Mouse (Mus musculus): ENCODE measurements around the gene Fancd2os.

The Fancd2os gene

DNA sequence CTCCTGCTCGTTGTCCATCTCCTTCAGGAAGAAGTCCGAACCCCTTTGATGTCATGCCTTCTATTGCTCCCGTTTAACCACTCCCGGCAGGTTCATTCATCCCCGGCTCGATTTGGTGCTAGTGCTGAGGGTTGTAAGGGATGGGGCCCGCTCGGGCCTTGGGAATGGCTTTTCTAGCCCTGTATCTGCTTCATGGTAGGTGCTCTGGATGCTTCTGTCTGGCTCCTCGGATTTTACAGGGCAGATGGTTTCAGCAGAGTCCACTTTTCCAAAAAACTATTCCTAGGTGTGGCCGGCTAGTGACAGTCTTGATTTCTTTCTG is 4.7 kb upstream of the Fancd2os start:
- DNase-seq (ENCODE audit: low spot score) = no peak

DNA sequence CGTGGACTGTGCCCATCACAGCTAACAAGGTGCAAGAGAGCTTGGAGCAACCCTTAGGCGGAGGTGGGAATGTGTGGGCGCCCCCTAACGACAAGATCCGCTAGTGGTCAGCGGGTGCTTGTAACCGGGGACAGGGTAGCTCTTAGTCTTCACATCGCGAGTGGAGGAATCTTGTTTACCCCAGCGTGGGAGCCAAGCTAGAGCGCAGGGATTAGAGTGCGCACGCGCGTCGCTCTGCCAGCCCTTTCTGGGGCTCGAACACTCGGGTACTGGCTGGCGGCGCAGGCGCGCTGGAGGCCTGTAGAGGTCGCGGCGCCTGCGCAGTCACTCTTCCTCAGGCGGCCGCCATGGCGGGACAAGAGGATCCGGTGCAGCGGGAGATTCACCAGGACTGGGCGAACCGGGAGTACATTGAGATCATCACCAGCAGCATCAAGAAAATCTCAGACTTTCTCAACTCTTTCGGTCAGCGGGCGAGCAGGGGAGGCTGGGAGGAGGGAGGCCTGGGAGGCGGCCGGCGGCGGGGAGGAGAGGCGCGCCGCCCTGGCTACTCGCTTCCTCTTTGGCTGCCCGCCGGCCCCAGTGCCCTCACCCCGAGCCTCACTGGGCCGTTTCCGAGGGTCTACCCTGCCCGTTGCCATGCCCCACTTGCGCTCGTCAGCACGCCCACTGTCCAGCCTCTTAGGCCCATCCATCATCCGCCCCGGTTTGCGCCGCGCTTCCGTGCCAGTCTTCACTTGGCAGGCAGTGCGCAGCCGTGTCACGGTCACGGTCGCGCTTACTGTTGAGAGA is 4.1 kb upstream of the Fancd2os start, which contains the start of gene Brk1:
Brk1 (plus strand) TSS at position 341 of the 792 bp plus-strand sequence.
- DNase-seq (ENCODE audit: low spot score) = peak; percentile 84

DNA sequence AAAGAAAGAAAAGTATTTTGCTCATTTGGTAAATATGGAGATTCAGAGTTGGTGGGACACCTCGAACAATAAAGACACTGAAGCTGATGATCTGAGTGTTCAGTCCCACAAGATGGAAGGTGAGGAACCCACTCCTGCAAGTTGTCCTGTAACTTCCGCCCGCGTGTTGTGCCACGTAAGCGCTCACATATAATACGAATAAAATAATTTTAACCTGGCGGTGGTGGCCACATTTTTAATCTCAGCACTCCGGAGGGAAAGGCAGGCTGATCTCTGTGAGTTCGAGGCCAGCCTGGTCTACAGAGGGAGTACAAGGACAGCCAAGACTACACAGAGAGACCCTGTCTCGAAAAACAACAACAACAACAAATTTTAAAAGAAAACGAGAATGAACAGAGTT is 3.5 kb upstream of the Fancd2os start:
- DNase-seq (ENCODE audit: low spot score) = no peak

DNA sequence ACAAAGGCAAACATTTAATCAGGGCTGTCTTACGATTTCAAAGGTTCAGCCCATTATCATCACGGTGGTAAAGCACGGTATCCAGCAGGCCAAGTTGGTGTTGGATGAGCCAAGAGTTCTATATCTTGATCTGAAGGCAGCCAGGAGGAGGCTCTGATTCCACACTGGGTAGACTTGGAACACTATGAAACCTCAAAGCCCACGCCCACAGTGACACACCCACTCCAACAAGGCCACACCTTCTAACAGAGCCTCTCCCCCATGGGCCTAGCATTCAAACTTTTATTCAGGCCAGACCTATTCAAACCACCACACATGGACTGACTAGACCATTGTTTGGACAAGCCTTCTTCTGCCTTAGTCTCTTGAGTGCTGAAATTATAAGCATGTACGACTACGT is 2.3 kb upstream of the Fancd2os start:
- DNase-seq (ENCODE audit: low spot score) = no peak

DNA sequence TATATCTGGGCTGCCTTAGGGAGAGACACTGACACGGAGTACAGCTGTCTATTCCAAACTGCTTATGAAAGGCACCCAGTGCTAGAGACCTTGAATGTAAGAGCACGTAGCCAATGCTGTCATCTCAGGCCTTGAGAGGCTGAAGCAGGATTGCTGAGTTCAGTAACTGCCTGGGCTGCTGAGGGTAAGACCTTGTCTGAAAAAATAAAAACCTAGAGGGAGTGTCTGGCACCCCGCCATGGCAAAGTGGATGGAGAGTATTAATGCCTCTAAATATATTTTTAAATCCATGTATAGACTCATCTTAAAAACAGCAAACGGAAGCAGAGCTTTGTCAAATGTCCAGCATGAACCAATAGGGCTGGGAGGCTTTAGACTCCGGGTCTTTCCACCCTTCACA is 682 bp downstream of the Fancd2os start:
- DNase-seq (ENCODE audit: low spot score) = no peak

DNA sequence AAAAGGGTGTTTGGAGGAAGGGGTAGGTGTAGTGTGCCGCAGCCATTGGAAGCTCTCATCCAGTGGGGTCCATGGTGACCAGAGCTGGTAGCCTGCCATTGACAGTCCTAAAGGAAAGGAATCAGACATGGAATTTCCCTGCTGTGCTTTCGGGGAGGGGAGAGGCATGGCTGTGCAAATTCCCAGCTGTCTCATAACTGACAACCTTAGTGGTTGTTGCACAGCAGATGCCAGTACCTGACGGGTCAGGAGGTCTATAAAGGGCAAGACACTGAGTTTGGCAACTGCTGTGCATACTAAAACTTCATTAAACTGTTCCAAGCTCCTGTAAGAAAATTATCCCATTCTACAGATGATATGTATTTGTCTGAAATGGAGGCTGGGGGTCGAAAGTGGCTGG is 2.6 kb downstream of the Fancd2os start:
- DNase-seq (ENCODE audit: low spot score) = no peak

DNA sequence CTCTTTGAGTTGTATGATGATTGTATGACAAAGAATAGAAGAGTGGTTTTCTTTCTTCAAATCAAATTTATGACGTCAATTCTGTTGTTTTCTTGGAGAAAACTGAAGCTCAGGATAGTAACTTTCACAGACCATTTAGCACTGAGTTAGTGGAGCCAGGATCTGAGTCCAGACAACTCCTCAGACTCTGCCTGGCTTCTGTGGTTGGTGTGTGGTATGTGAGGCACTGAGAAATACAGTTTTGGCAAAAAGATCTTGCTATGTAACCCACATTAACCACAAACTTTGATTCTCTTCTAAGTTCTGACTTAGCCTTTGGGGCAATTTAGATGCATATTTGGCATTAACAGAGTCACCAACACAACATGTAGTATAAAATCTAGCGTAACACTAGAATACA is 7.9 kb downstream of the Fancd2os start:
- no peak for DNase-seq (ENCODE audit: low spot score)

DNA sequence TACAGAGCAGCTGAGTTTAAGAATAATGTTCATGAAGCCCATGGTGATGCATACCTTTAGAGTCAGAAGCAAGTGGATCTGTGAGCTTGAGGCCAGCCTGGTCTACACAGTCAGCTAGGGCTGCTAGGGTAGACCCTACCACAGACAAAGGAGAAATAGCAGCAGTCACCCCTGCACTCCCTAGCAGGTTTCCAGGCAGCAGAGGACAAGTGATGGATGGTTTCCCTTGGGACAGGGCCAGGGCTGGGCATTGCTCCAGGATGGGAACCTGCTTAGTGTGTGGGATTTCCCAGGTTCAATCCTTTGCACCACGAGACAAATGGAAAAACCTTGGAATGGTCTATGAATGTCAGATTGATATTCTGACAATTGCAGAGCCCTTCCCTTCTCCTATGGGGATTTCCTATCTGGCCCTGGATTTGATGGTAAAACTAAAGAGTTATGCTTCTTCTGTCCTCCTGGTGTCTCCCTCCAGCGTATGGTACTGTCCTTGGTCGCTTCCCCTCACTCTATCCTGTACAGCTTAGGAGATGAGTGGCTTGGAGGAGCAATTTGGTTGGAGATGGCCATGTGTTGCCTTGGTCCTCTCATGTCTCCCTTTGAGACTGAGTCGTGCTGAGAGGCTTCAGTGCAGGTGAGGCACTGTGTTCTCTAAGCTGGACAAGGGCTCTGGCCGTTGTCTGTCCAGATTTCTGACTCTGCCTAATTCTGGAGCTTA is 13.9 kb downstream of the Fancd2os start:
- no peak for DNase-seq (ENCODE audit: low spot score)

DNA sequence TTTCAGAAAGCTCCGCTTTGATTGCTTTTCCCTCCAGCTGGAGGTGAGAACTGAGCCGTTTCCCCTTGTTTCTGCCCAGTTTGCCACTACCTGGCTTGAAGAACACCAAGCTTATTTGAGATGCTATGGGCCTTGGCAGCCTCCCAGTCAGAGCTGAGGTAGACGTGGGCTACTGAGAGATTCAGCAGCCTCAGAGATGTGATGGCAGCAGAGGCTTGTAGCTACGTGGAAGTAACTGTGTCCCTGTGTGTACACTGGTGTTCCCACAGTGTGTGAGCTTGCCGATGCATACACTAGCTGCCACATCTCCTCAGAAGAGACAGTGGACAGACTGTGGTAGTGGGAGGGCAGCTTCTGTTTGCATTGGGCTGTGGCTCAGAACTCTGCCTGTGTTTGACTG is 15.4 kb downstream of the Fancd2os start:
- DNase-seq (ENCODE audit: low spot score) = no peak

DNA sequence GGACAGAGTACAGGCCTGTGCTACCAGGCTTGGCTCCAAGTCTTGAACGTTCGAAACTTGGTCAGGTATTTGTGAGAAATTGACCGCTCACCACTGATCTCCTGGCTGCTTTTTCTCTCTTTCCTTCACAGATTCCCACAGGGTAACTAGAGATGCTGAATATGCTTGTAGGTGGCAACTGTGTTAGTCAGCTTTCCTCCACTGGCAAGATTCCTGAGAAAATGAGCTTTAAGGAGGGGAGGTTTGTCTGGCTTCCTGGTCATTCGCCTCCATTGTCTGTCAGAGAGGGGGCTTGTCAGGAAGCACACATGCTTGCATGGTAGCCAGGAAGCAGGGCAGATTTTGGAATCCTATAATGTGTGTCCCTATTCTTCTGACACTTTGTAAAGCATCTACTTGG is 17.5 kb downstream of the Fancd2os start:
- no peak for DNase-seq (ENCODE audit: low spot score)

DNA sequence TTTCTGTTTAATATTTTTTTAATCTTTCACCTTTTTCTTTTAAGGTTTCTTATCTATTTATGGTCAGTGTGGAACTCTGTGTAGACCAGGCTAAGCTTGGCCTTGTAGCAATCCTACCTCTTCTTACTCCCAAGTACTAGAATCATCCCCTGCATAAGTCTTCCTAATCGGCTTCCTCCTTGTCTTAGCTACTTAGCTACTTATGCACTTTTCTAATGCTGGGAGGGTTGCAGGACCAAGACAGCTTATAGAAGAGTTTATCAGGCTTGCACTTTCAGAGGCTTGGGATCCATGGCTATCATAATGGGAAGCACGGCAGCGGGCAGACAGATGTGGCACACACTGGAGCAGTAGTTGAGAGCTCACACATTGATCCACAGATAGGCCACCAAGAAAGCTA is 21.2 kb downstream of the Fancd2os start:
- DNase-seq (ENCODE audit: low spot score) = no peak

DNA sequence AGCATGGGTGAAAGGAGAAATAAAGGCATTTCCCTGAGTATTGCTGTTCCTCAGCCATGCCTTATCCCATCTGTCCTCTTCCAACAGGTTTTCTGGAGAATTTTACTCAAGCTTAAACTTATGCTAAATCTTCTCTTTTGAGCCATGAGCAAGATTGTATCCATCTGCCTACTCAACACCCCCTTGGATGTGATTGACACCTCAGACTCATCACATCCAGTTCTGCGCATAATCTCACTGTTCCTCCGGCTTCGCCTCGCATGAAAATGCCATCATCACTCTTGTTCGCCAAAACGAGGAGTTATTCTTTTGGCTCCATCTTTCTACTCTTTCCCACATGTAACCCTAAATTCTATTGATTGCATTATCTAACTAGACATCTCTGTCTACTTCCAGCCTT is 24.5 kb downstream of the Fancd2os start:
- no peak for DNase-seq (ENCODE audit: low spot score)

DNA sequence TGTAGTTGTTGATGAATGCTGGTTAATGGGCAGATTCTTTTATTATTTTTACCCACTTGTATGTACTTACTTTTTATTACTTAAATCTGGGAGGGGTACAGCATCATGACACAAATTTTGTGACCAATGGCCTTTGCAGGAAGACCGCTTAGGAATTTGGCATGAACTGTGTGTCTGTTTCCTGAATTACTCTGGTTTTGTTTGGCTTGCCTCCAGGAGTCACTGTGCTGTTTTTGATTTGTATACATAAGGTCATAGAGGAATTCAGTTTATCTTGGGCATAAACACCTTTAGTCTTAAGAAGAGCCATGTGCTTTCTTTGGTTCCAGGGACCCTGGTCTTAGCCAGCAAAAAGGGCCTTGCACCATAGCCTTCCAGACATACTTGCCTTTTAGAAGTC is 36.0 kb downstream of the Fancd2os start:
- no peak for DNase-seq (ENCODE audit: low spot score)

DNA sequence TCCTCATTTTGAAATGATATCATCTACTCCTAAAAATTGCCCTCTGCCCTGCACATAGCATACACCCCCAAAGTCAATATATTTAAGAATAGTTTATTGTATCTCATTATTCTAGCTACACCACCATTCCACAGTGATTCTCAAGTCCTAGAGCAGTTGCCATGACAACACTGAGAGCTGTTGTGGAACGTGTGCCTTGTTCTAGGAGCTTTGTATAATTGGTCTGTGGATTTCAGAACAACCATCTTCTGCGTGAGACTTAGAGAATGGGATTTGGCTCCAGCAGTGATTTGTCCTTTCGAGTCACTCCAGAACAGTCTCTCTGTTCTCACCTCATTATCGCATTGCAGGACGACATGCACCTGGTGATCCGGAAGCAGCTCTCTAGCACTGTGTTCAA is 40.8 kb downstream of the Fancd2os start:
- DNase-seq (ENCODE audit: low spot score) = no peak
